Mouse (Mus musculus): Measurements from ENCODE around the gene Saysd1. TPM values are rescaled to one million over a fixed set of nuclear protein-coding genes. Genes with fewer than 3 reads are reported as not detected.

The Saysd1 gene
- polyA plus RNA-seq, 1 experiment from 2014 or later = 18.4 TPM

DNA sequence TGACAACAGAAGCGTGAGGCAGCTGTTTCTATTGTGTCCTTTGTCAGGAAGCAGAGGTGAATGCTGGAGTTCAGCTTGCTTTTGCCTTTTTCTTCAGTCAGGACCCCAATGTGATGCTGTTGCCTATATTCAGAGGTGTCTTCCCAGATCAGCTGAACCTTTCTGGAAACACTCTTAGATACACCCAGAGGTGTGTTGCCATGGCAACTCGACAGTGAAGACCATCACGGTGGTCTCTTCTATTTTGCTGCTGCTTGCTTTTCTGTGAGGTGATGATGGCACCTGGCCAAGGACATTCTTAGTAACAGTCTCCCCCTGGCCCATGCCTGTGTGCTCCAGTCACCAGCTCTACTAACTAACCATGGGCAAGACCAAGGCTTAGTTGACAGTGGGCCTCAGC is 33.5 kb upstream of the Saysd1 start:
- no peak for DNase-seq (ENCODE audit: low spot score)
- no peak for ATAC-seq

DNA sequence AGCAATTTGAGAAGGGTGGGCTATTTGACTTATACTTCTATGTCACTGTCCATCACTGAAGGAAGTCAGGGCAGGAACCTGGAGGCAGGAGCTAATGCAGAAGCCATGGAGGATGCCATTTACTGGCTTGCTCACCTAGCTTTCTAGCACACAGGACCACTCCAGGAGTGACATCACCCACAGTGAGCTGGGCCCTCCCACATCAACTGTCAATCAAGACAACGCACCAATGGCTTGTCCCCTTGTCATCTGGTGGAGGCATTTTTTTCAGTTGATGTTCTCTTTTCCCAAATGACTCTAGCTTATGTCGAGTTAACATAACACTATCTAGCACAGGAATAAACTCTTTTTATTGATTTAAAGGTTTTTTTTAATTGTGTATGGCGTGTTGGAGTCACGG is 30.9 kb upstream of the Saysd1 start:
- Histone ChIP-seq H3K27ac (ENCODE audit: low read depth, low read length) (no peak overlapping the region), H3K4me1 (ENCODE audit: control insufficient read depth, insufficient read depth, low read length) (peaks cover 3% of the 10 kb centered on the region; the same call in 1 of the 2 replicates), H3K9ac (ENCODE audit: low read length) (no peak overlapping the region), H3K4me3 (ENCODE audit: low read depth, low read length) (no peak overlapping the region), H3K36me3 (ENCODE audit: control insufficient read depth, insufficient read depth, low read length) (no peaks in the 10 kb centered on the region), H3K4me2 (ENCODE audit: low read length) (no peak overlapping the region), H3K9me3 (replicated peaks; ENCODE audit: control insufficient read depth, low read length) (no peaks in the 10 kb centered on the region), H3K27me3 (replicated peaks; ENCODE audit: control insufficient read depth, insufficient read depth, low read length) (no peaks in the 10 kb centered on the region)
- no peak for ATAC-seq
- WGBS = 96% methylated on average over 4 of the region's 4 CpGs
- DNase-seq (ENCODE audit: low spot score) = no peak

More for the DNA sequence above, 33.5 kb upstream of the Saysd1 start:
- no peak overlapping the region for H3K27ac ChIP-seq (ENCODE audit: low read depth, low read length)
- H3K4me3 ChIP-seq (ENCODE audit: low read depth, low read length) = no peak overlapping the region
- H3K36me3 ChIP-seq (ENCODE audit: control insufficient read depth, insufficient read depth, low read length) = no peaks in the 10 kb centered on the region
- H3K4me1 ChIP-seq (ENCODE audit: control insufficient read depth, insufficient read depth, low read length) = peaks cover 3% of the 10 kb centered on the region; the same call in 1 of the 2 replicates
- no peak overlapping the region for H3K4me2 ChIP-seq (ENCODE audit: low read length)
- no peak overlapping the region for H3K9ac ChIP-seq (ENCODE audit: low read length)
- WGBS = 70% methylated on average over 3 of the region's 3 CpGs
- H3K27me3 ChIP-seq (replicated peaks; ENCODE audit: control insufficient read depth, insufficient read depth, low read length) = no peaks in the 10 kb centered on the region
- H3K9me3 ChIP-seq (replicated peaks; ENCODE audit: control insufficient read depth, low read length) = no peaks in the 10 kb centered on the region

DNA sequence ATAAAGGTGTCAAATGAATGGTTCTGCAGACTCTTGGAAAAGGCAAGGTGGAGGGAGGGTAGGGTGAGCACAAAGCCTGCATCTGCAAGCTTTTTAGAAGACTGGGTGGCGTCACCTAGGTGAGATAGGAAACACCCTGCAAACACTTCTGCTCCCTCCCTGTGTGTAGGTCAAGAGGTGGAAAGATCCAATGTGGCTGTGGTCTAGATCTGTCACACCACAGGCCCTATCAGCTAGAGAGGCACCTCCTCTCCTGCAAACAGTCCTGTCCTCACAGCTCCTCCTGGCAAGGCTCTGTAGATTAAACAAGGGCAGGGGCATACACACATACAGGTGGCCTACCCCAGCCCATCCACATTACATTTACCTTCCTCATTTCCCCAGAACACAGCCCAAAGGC is 30.1 kb upstream of the Saysd1 start:
- Histone ChIP-seq H3K4me2 (ENCODE audit: low read length) (no peak overlapping the region), H3K4me3 (ENCODE audit: low read depth, low read length) (no peak overlapping the region), H3K4me1 (ENCODE audit: control insufficient read depth, insufficient read depth, low read length) (peaks cover 3% of the 10 kb centered on the region; the same call in 1 of the 2 replicates), H3K27me3 (replicated peaks; ENCODE audit: control insufficient read depth, insufficient read depth, low read length) (no peaks in the 10 kb centered on the region), H3K9ac (ENCODE audit: low read length) (no peak overlapping the region), H3K27ac (ENCODE audit: low read depth, low read length) (no peak overlapping the region), H3K36me3 (ENCODE audit: control insufficient read depth, insufficient read depth, low read length) (no peaks in the 10 kb centered on the region), H3K9me3 (replicated peaks; ENCODE audit: control insufficient read depth, low read length) (no peaks in the 10 kb centered on the region)
- no peak for ATAC-seq
- WGBS = 83% methylated on average over 1 of the region's 1 CpGs
- DNase-seq (ENCODE audit: low spot score) = no peak

DNA sequence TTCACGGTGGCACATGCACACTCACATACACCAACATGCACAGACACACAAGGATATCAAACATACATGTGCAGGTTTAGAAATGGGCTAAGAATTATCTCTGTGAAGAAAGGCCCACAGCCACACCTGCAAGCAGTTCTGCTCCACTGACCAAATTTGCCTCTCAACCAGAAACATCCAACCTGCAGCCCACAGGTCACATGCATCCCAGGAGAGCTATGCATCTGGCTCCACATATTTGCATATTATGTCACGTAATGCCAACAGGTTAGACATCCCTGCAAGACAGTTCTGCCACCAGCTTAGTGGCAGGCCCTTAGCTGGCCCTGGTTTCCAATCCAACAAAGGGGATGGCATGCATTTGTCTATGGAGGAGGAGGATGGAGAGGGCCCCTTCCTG is 29.7 kb upstream of the Saysd1 start:
- H3K36me3 ChIP-seq (ENCODE audit: control insufficient read depth, insufficient read depth, low read length) = no peaks in the 10 kb centered on the region
- DNase-seq (ENCODE audit: low spot score) (no peak), ATAC-seq (no peak)
- H3K4me3 ChIP-seq (ENCODE audit: low read depth, low read length) = no peak overlapping the region
- no peaks in the 10 kb centered on the region for H3K27me3 ChIP-seq (replicated peaks; ENCODE audit: control insufficient read depth, insufficient read depth, low read length)
- no peak overlapping the region for H3K27ac ChIP-seq (ENCODE audit: low read depth, low read length)
- H3K9ac ChIP-seq (ENCODE audit: low read length) = no peak overlapping the region
- peaks cover 3% of the 10 kb centered on the region; the same call in 1 of the 2 replicates for H3K4me1 ChIP-seq (ENCODE audit: control insufficient read depth, insufficient read depth, low read length)
- no peak overlapping the region for H3K4me2 ChIP-seq (ENCODE audit: low read length)
- WGBS = 86% methylated on average over 2 of the region's 2 CpGs
- H3K9me3 ChIP-seq (replicated peaks; ENCODE audit: control insufficient read depth, low read length) = no peaks in the 10 kb centered on the region

DNA sequence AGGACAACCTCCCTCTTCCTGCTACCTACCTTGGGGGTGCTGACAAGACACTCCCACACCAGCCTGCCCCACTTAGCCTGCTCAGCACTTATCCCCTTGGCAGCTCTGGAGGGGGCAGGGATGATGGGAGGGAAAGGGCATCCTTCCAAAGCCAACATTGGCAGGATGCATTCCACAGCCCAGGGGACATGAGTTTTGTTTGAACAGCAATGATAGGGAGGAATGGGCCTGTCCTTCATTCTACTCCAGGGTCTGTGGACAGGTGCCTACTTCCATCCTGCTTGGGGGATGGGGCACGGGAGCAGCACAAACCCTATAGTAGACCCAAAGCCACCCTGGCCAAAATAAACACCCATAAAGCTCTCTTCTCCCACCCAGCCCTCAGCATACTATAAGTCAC is 27.1 kb upstream of the Saysd1 start:
- Histone ChIP-seq H3K4me3 (ENCODE audit: low read depth, low read length) (no peak overlapping the region), H3K9ac (ENCODE audit: low read length) (no peak overlapping the region), H3K27ac (ENCODE audit: low read depth, low read length) (no peak overlapping the region), H3K9me3 (replicated peaks; ENCODE audit: control insufficient read depth, low read length) (no peaks in the 10 kb centered on the region), H3K27me3 (replicated peaks; ENCODE audit: control insufficient read depth, insufficient read depth, low read length) (no peaks in the 10 kb centered on the region), H3K4me1 (ENCODE audit: control insufficient read depth, insufficient read depth, low read length) (no peaks in the 10 kb centered on the region), H3K36me3 (ENCODE audit: control insufficient read depth, insufficient read depth, low read length) (no peaks in the 10 kb centered on the region), H3K4me2 (ENCODE audit: low read length) (no peak overlapping the region)
- WGBS = 87% methylated on average over 1 of the region's 1 CpGs
- DNase-seq (ENCODE audit: low spot score) (no peak), ATAC-seq (no peak)

DNA sequence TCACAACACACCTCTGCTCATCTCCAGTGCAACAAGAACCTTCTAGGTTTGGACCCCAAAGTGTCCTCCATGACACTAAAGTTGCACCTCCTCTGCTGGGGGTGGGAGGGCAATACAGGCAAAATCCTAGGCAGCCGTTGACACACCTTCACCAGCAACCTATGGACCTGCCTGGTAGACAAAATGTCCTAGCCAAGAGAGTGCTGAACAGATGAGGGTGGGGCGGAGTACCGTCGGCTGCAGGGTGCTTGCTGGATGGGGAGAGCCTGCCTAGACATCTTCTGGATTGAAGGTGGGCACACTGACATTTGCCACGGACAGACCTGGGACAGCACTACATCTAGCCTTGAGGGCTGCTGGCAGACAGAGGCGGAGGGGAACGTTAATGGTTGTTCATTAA is 26.1 kb upstream of the Saysd1 start:
- no peak overlapping the region for H3K27ac ChIP-seq (ENCODE audit: low read depth, low read length)
- 90% methylated on average over 7 of the region's 7 CpGs for WGBS
- no peaks in the 10 kb centered on the region for H3K36me3 ChIP-seq (ENCODE audit: control insufficient read depth, insufficient read depth, low read length)
- no peak overlapping the region for H3K4me3 ChIP-seq (ENCODE audit: low read depth, low read length)
- H3K9me3 ChIP-seq (replicated peaks; ENCODE audit: control insufficient read depth, low read length) = no peaks in the 10 kb centered on the region
- H3K4me2 ChIP-seq (ENCODE audit: low read length) = no peak overlapping the region
- no peak for ATAC-seq
- no peak for DNase-seq (ENCODE audit: low spot score)
- H3K4me1 ChIP-seq (ENCODE audit: control insufficient read depth, insufficient read depth, low read length) = no peaks in the 10 kb centered on the region
- H3K27me3 ChIP-seq (replicated peaks; ENCODE audit: control insufficient read depth, insufficient read depth, low read length) = no peaks in the 10 kb centered on the region
- H3K9ac ChIP-seq (ENCODE audit: low read length) = no peak overlapping the region

DNA sequence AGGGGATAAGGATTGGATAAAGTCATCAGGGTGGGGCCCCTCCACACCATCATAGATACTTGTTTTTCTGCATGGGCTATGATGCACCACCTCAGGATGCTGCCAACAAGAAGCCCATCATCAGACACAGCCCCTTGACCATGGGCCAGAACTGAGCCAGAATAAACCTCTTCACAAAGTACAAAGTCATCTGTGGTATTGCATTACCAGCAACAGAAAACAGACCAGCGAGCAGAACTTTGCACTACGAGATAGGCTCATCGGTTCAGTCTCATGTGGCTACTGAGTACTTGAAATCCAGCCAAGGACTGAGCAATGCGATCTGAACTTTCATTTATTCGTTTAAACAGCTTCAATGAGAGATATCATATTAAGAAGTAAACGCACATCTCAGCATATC is 24.4 kb upstream of the Saysd1 start:
- no peaks in the 10 kb centered on the region for H3K4me1 ChIP-seq (ENCODE audit: control insufficient read depth, insufficient read depth, low read length)
- WGBS = 84% methylated on average over 6 of the region's 6 CpGs

DNA sequence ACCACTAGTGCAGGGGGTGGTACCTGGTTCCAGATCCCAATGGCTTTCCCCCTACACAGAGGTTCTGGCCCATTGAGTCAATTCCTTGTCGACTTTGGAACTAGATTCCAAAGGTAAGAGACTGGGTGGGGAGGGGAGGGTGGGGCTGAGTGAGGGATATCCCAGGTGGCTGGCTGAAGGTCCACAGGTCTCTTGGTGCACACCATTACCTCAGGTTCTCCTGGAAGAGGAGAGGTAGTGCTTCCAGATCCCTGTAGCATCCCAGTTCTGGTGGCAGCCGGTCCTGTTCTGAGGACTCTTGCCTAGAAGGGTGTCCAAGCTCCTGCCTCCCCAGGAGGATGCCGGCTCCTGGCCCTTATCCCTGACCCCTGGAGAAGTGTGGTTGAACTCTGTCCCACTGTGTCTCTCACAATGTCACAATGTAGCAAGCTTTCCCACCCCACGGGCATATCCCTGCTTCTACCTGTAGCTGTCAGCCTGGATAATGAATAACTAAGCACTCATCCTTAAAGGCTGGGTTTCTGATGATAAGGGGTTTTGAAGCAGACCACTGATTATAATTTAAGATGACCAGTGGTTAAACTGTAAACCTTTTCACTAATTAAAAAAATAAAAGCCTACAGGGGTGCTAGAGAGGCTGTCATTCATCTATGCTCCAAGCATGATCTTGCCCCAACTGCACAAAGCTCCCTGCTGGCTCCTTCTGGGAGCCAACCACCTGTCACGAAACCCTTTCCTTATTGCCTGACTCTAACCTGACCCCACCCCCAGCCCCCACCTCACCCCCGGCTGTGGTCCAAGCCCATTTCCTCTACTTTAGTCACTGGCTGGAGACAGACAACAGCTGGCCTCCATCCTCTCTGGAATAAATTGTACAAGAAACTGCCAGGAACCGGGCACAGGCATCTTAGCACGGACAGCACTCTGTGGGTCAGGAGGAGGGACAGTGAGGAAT is 20.7 kb upstream of the Saysd1 start:
- Histone ChIP-seq H3K27me3 (replicated peaks; ENCODE audit: control insufficient read depth, insufficient read depth, low read length) (no peaks in the 10 kb centered on the region), H3K36me3 (ENCODE audit: control insufficient read depth, insufficient read depth, low read length) (no peaks in the 10 kb centered on the region), H3K27ac (ENCODE audit: low read depth, low read length) (no peak overlapping the region), H3K9ac (ENCODE audit: low read length) (no peak overlapping the region), H3K4me1 (ENCODE audit: control insufficient read depth, insufficient read depth, low read length) (no peaks in the 10 kb centered on the region), H3K4me2 (ENCODE audit: low read length) (no peak overlapping the region), H3K9me3 (replicated peaks; ENCODE audit: control insufficient read depth, low read length) (no peaks in the 10 kb centered on the region), H3K4me3 (ENCODE audit: low read depth, low read length) (no peak overlapping the region)
- WGBS = 75% methylated on average over 8 of the region's 8 CpGs
- DNase-seq (ENCODE audit: low spot score) = no peak
- no peak for ATAC-seq

More for the DNA sequence above, 24.4 kb upstream of the Saysd1 start:
- ATAC-seq (no peak), DNase-seq (ENCODE audit: low spot score) (no peak)
- no peak overlapping the region for H3K9ac ChIP-seq (ENCODE audit: low read length)
- no peaks in the 10 kb centered on the region for H3K36me3 ChIP-seq (ENCODE audit: control insufficient read depth, insufficient read depth, low read length)
- H3K27me3 ChIP-seq (replicated peaks; ENCODE audit: control insufficient read depth, insufficient read depth, low read length) = no peaks in the 10 kb centered on the region
- H3K4me3 ChIP-seq (ENCODE audit: low read depth, low read length) = no peak overlapping the region
- H3K4me2 ChIP-seq (ENCODE audit: low read length) = no peak overlapping the region
- H3K27ac ChIP-seq (ENCODE audit: low read depth, low read length) = no peak overlapping the region
- H3K9me3 ChIP-seq (replicated peaks; ENCODE audit: control insufficient read depth, low read length) = no peaks in the 10 kb centered on the region

DNA sequence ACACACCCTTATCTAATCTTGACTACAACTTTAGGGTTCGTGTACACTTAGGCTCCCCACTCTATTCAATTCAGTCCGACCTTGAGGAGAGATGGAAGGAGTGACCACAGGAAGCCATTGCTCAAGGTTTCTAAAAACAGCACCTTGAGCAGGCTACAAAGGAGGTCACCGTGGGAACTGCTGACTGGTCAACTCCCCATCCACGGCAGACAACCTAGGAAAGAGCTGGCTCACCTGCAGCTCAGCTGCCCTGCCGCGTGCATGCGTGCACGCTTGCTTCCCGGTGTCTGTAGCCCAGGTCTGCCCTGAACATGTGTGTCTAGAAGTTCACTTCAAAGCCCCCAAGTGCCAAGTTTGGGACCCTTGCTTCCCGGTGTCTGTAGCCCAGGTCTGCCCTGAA is 19.3 kb upstream of the Saysd1 start:
- Histone ChIP-seq H3K4me2 (ENCODE audit: low read length) (no peak overlapping the region), H3K36me3 (ENCODE audit: control insufficient read depth, insufficient read depth, low read length) (no peaks in the 10 kb centered on the region), H3K27ac (ENCODE audit: low read depth, low read length) (no peak overlapping the region), H3K4me1 (ENCODE audit: control insufficient read depth, insufficient read depth, low read length) (no peaks in the 10 kb centered on the region), H3K9me3 (replicated peaks; ENCODE audit: control insufficient read depth, low read length) (no peaks in the 10 kb centered on the region), H3K27me3 (replicated peaks; ENCODE audit: control insufficient read depth, insufficient read depth, low read length) (no peaks in the 10 kb centered on the region), H3K9ac (ENCODE audit: low read length) (no peak overlapping the region), H3K4me3 (ENCODE audit: low read depth, low read length) (no peak overlapping the region)
- ATAC-seq (no peak), DNase-seq (ENCODE audit: low spot score) (no peak)
- 90% methylated on average over 10 of the region's 10 CpGs for WGBS

Data from forebrain, embryonic 14.5 days (tissue).